Mouse (Mus musculus) kidney, adult 2 months (tissue): ENCODE measurements around the gene Hoxc13. TPM values are rescaled to one million over a fixed set of nuclear protein-coding genes. Genes with fewer than 3 reads are reported as not detected.

ENCODE experiments used
- DNase-seq: peaks from one replicate; pipeline ENCODE4 v3.0.0; 2021
- H3K27ac ChIP-seq: fragments of 200-500 bp; 2 replicates; pipeline ENCODE4 v1.5.1; 2012; ENCODE audit warnings: low read depth, low read length, control low read depth, inconsistent platforms; ENCODE audit not compliant: insufficient read depth
- H3K27me3 ChIP-seq: fragments of 200-500 bp; replicated peaks from 2 replicates; pipeline ENCODE4 v1.6.1; 2012; ENCODE audit warnings: mild to moderate bottlenecking, moderate library complexity, low read length, inconsistent platforms; ENCODE audit not compliant: control insufficient read depth, insufficient read depth
- H3K36me3 ChIP-seq: fragments of 200-500 bp; 2 replicates; pipeline ENCODE4 v1.6.1; 2012; ENCODE audit warnings: mild to moderate bottlenecking, moderate library complexity, low read length, inconsistent platforms; ENCODE audit not compliant: control insufficient read depth, insufficient read depth
- H3K4me1 ChIP-seq: fragments of 200-500 bp; 2 replicates; pipeline ENCODE4 v1.6.1; 2011; ENCODE audit warnings: low read length; ENCODE audit not compliant: control insufficient read depth, insufficient read depth
- H3K4me3 ChIP-seq: fragments of 200-500 bp; 2 replicates; pipeline ENCODE4 v1.5.1; 2011; ENCODE audit warnings: mild to moderate bottlenecking, low read depth, low read length, control low read depth; ENCODE audit not compliant: insufficient read depth
- CTCF ChIP-seq: fragments of 200-500 bp; conservative IDR thresholded peaks from 2 replicates; pipeline ENCODE4 v1.5.1; 2011; ENCODE audit warnings: low read depth, mild to moderate bottlenecking, control low read depth, low read length, moderate library complexity, mixed read lengths; ENCODE audit not compliant: insufficient read depth, insufficient read length
- POLR2A ChIP-seq: fragments of 200-500 bp; IDR thresholded peaks from one replicate; pipeline ENCODE4 v1.6.1; 2011; ENCODE audit warnings: low read depth, low read length, control low read depth
- WGBS: fragments of 180-500 bp; shearing (Covaris S2); methylation state at CpG from one replicate; pipeline ENCODE4 v1.1.7; 2018; 5-methylcytosine and 5-hydroxymethylcytosine counted together
- polyA plus RNA-seq: library from polyadenylated mRNA; depleted of rRNA; stranded (reverse); fragments of >200 nt; gene quantifications from 2 replicates; pipeline ENCODE4 v1.2.3, GENCODE M21; 2012

Gene Hoxc13
- polyA plus RNA-seq, 1 experiment, result not detected

DNA sequence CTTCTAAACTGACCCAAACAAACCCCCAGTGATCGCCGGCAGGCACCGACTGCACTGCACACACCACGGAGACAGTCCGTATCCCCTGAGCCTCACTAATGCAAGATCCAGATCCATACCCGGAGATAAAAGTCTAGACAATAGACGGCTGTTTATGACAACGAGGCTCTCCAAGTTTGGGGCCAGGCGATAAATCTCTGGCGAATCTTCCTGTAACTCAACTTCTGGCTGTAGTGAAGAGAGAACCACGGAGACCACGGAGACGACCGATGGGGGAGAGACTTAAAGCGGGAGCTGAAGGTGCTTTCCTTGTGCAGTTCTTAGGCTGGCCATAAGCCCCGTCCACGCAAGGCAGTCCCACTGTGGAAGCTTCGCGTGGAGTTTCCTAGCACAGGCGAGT, 28.8 kb downstream of the Hoxc13 start:
- 18% methylated on average over 20 of the region's 20 CpGs for WGBS
- H3K36me3 ChIP-seq, result no peaks in the 10 kb centered on the region
- H3K4me3 ChIP-seq, result no peak overlapping the region
- no peak for DNase-seq
- TF ChIP-seq CTCF (no peak), POLR2A (no peak)
- H3K4me1 ChIP-seq, result no peaks in the 10 kb centered on the region
- H3K27ac ChIP-seq, result no peak overlapping the region
- H3K27me3 ChIP-seq, result peaks cover 5% of the 10 kb centered on the region

DNA sequence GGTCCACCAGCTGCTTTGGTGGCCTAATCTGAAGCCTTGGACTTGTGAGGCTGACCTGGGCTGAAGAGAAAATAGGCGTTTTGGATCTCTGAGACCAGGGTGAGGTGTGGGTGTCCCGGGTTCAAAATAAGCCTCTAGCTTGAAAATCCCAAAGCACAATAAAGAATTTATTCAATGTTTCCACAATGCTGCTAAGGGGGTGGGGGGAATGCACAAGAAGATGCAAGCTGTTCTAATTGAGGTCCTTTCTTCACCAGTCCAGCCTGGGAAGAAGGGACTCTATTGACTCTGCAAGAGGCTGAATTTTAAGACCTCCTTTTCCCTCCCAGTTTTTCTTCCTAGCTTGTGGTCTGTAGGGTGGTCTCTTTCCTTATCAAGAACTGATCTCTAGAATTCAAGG, 30.0 kb downstream of the Hoxc13 start:
- no peaks in the 10 kb centered on the region for H3K4me1 ChIP-seq
- no peak for TF ChIP-seq CTCF
- TF ChIP-seq POLR2A, result no peak
- H3K27ac ChIP-seq, result no peak overlapping the region
- 45% methylated on average over 2 of the region's 2 CpGs for WGBS
- H3K27me3 ChIP-seq, result peaks cover 10% of the 10 kb centered on the region
- no peak for DNase-seq
- no peak overlapping the region for H3K4me3 ChIP-seq
- H3K36me3 ChIP-seq, result no peaks in the 10 kb centered on the region

DNA sequence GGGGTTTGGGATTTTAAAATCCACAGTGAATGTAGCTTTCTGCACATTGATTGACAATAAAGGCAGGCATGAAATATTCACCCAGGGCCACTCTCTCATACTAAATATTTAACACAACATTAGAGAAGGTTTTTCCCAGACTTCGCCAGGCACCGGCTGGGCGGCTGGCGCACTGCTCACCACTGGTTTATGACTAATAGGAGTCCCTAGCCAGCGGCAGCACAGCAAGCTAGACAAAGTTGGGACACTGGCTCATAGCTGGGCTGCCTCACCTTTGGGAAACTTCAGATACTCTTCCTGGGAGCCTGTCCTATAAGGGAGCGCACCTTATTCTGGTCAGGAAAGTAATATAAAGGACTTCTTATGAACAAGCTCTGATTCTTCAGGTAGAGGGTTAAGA, 32.7 kb downstream of the Hoxc13 start:
- Histone ChIP-seq H3K4me1 (no peaks in the 10 kb centered on the region), H3K4me3 (no peak overlapping the region), H3K27me3 (peaks cover 12% of the 10 kb centered on the region), H3K27ac (no peak overlapping the region), H3K36me3 (no peaks in the 10 kb centered on the region)
- 65% methylated on average over 6 of the region's 6 CpGs for WGBS
- DNase-seq, result no peak
- TF ChIP-seq CTCF (no peak), POLR2A (no peak)

DNA sequence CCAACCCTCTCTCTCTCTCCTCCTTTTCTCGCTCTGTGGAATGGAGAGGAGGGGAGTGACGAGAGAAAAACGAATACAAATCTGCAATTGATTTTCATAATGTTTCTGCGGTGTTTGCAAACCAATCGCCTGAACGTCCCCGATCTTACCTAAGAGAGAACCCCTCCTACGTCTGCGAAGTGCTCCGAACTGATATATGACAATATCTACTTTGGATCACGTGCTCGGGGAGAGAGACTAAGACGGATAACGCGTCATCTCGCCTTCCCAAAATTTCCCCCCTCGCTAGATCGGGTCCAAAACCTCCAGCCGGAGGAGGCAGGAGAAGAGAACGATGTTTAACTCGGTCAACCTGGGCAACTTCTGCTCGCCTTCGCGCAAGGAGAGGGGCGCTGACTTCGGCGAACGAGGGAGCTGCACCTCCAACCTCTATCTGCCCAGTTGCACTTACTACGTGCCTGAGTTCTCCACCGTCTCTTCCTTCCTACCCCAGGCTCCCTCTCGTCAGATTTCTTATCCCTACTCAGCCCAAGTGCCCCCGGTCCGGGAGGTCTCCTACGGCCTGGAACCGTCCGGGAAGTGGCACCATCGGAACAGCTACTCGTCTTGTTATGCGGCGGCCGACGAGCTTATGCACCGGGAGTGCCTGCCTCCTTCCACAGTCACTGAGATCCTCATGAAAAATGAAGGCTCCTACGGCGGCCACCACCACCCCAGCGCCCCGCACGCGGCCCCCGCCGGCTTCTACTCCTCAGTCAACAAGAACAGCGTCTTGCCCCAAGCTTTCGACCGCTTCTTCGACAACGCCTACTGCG, 33.5 kb downstream of the Hoxc13 start, which contains the start of gene Hoxc11:
TSS of gene Hoxc11 (plus strand) at position 236 of the 815 bp plus-strand sequence.
- TF ChIP-seq POLR2A (no peak), CTCF (no peak)
- H3K27me3 ChIP-seq, result peaks cover 11% of the 10 kb centered on the region
- peak; percentile 38 for DNase-seq
- WGBS, result 6% methylated on average over 57 of the region's 57 CpGs
- no peaks in the 10 kb centered on the region for H3K4me1 ChIP-seq
- peak within 1 kb of the TSS; percentile 48 for H3K4me3 ChIP-seq
- H3K27ac ChIP-seq, result no peak within 1 kb of the TSS
- no peaks in the 10 kb centered on the region for H3K36me3 ChIP-seq

DNA sequence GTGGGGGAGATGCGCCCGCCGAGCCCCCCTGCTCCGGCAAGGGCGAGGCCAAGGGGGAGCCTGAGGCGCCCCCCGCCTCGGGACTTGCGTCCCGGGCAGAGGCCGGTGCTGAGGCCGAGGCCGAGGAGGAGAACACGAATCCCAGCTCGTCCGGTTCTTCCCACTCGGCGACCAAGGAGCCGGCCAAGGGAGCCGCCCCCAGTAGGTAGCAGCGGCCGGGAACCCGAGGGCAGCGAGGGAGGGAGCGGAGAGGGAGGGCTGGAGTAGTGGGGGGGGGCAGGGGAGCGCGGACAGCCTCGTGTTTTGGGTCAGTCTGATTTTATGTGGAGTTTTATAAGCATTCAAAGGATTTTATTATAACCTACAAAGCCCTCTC, 34.1 kb downstream of the Hoxc13 start:
- H3K27me3 ChIP-seq, result peaks cover 11% of the 10 kb centered on the region
- H3K27ac ChIP-seq, result no peak overlapping the region
- WGBS, result 2% methylated on average over 28 of the region's 28 CpGs
- TF ChIP-seq POLR2A, result no peak
- no peak for TF ChIP-seq CTCF
- H3K4me3 ChIP-seq, result peak overlapping the region; percentile 48; the same call in 1 of the 2 replicates
- DNase-seq, result peak; percentile 25
- H3K4me1 ChIP-seq, result no peaks in the 10 kb centered on the region
- H3K36me3 ChIP-seq, result no peaks in the 10 kb centered on the region

DNA sequence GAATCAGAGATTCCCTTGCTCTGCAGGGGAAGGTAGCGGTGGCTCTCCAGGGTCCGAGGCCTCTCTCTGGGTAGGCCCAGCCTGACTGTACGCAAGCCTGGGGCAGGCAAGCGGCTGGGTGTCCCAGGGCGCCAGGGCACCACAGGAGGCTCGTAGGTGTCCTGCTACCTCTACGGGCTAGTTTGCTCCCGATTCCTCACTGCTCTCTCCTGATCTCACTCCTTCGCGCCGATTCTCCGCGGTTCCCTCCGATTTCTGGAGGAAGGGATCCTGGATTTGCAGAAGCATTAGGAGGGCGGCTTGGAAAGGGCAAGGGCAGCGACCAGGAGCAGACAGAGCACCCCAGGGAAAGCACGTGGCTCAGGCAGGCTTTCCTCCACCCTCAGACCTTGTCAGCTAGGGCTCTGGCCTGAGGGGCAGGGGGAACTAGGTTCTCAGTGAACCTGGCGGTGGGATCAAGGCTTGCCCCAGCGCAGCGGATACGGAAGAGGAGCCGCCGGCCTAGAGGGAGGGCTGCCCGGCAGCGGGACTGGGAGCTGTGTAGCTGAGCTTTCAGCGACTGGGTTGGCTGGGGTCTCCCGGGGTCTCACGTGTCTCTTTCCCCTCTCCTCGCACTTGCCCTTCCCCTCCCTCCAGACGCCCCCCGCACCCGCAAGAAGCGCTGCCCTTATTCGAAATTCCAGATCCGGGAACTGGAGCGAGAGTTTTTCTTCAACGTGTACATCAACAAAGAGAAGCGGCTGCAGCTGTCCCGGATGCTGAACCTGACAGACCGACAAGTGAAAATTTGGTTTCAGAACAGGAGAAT, 35.1 kb downstream of the Hoxc13 start:
- peak; percentile 38 for DNase-seq
- peak overlapping the region; percentile 76 for H3K27ac ChIP-seq
- H3K4me1 ChIP-seq, result no peaks in the 10 kb centered on the region
- peaks cover 11% of the 10 kb centered on the region for H3K27me3 ChIP-seq
- WGBS, result 22% methylated on average over 40 of the region's 40 CpGs
- peak overlapping the region; percentile 61 for H3K4me3 ChIP-seq
- H3K36me3 ChIP-seq, result no peaks in the 10 kb centered on the region
- TF ChIP-seq CTCF (no peak), POLR2A (no peak)

DNA sequence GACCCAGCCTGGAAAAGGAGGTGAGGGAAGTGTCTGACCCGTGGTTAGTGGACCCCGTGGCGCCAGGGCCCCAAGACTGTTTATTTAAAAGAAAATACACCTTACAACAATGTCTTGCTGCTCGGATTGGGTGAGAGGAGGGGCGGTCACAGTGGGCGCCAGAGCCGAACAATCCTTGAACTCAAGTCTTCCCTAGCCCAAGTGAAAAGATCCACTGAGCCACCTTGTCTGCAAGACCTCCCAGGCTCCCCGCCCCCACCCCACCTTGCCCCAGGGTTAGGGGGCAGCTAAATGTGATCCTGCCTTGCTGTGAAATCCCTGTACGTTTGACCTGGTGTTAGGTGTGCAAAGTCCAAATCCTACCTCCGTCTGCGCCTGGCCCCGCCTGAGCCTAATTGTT, 36.0 kb downstream of the Hoxc13 start:
- 37% methylated on average over 12 of the region's 12 CpGs for WGBS
- no peak for TF ChIP-seq CTCF
- no peak for TF ChIP-seq POLR2A

More for the DNA sequence above, 36.0 kb downstream of the Hoxc13 start:
- peaks cover 11% of the 10 kb centered on the region for H3K27me3 ChIP-seq
- DNase-seq, result peak; percentile 33
- no peaks in the 10 kb centered on the region; the same call in 1 of the 2 replicates for H3K4me1 ChIP-seq
- no peak overlapping the region for H3K4me3 ChIP-seq
- H3K27ac ChIP-seq, result no peak overlapping the region
- H3K36me3 ChIP-seq, result no peaks in the 10 kb centered on the region
